Mouse (Mus musculus) lung, postnatal 0 days (tissue): ENCODE data around the gene Pbx1.

Experiments used
- CTCF ChIP-seq: IDR thresholded peaks from 2 replicates; pipeline ENCODE4 v1.5.1; 2016; ENCODE audit warnings: antibody characterized with exemption, mild to moderate bottlenecking
- EP300 ChIP-seq: IDR thresholded peaks from 2 replicates; pipeline ENCODE4 v1.6.1; 2016; ENCODE audit warnings: antibody characterized with exemption, mild to moderate bottlenecking, control low read depth

GRCm38 (mm10) chr1:168431711-168432231 lies 299 bp downstream of the Pbx1 start:
- no peak for TF ChIP-seq CTCF
- peak; percentile 17; the same call in 1 of the 2 replicates for TF ChIP-seq EP300
